Mouse (Mus musculus): ENCODE results near the gene Defb18.
"Not testable (repeated sequence)": the region's sequence is repeated elsewhere in the genome, so short reads cannot be mapped to it uniquely, and the experiment has no call there.

Gene Defb18

GRCm38 (mm10) chr1:18237343-18237742, at the start of gene Defb18:
Defb18 (minus strand) TSS chr1:18237443.
- DNase-seq (ENCODE audit: low spot score) = no peak

- no peak for DNase-seq (ENCODE audit: low spot score)
Observed at GRCm38 (mm10) chr1:18271095-18271494, 33.9 kb upstream of the Defb18 start.

GRCm38 (mm10) chr1:18268845-18269244, 31.6 kb upstream of the Defb18 start:
- no peak for DNase-seq (ENCODE audit: low spot score)

- DNase-seq (ENCODE audit: low spot score) = no peak
Observed at GRCm38 (mm10) chr1:18265038-18265437, 27.8 kb upstream of the Defb18 start, which contains the start of gene Defb41. Defb41 (minus strand) TSS chr1:18265138.

- DNase-seq (ENCODE audit: low spot score) = not testable (repeated sequence)
Observed at GRCm38 (mm10) chr1:18245801-18246580, 8.7 kb upstream of the Defb18 start.

GRCm38 (mm10) chr1:18223385-18223945, 13.8 kb downstream of the Defb18 start:
- DNase-seq (ENCODE audit: low spot score) = no peak

GRCm38 (mm10) chr1:18191719-18192118, 45.5 kb downstream of the Defb18 start:
- DNase-seq (ENCODE audit: low spot score) = no peak

- no peak for DNase-seq (ENCODE audit: low spot score)
Observed at GRCm38 (mm10) chr1:18190714-18191712, 46.2 kb downstream of the Defb18 start.
